Mouse (Mus musculus): Measurements from ENCODE around the gene Rimbp2. TPM values are rescaled to one million over a fixed set of nuclear protein-coding genes. Genes with fewer than 3 reads are reported as not detected.

Gene Rimbp2
- polyA plus RNA-seq, 1 experiment, result 32.0 TPM

DNA sequence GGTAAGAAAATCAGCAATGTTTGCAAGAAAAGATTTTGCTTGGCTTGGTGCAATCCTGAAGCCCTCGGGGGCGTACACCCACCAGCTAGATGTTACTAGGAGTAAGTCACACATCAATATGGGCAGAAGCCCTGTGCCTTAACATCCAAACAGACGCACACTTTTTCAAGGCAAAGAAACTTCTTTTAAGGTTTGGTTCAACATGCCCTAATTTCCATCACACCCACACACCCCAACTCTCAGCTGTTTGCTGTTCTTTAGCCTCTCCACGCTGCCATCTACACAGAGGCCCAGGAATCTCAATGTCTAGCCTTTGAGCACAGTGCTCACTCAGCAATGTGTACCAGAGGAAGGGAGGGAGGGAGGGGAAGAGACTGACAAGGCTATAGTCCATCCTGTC, 28.2 kb downstream of the Rimbp2 start:
- TF ChIP-seq POLR2A (IDR thresholded peaks at IDR 0.05; ENCODE audit: borderline replicate concordance, extremely low read depth, insufficient read depth, insufficient read length, poor library complexity, severe bottlenecking) (no peak), CTCF (IDR thresholded peaks at IDR 0.05; ENCODE audit: borderline replicate concordance, extremely low read depth, insufficient read depth, insufficient read length) (no peak)

DNA sequence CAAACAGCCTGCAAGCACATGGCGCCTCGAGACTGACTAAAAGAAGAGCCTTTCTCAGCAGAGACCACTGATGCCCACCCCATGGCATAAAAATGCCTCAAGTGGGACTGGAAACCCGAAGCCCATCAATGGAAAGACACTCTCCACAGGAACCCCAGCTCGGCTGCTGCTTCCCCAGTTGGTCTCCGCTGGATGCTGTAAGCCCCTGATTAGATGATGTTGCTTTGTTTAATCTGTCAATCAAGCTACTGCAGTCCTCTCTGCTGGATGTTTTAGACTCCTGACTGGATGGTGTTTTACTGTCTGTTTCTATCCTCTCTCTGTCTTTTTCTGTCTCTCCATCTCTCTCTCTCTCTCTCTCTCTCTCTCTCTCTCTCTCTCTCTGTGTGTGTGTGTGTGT, 33.2 kb downstream of the Rimbp2 start:
- peak; percentile 58 for DNase-seq (ENCODE audit: low read depth)
- no peak for TF ChIP-seq CTCF (IDR thresholded peaks at IDR 0.05; ENCODE audit: borderline replicate concordance, extremely low read depth, insufficient read depth, insufficient read length)
- TF ChIP-seq POLR2A (IDR thresholded peaks at IDR 0.05; ENCODE audit: borderline replicate concordance, extremely low read depth, insufficient read depth, insufficient read length, poor library complexity, severe bottlenecking), result no peak

More for the DNA sequence above, 28.2 kb downstream of the Rimbp2 start:
- DNase-seq (ENCODE audit: low read depth), result no peak

DNA sequence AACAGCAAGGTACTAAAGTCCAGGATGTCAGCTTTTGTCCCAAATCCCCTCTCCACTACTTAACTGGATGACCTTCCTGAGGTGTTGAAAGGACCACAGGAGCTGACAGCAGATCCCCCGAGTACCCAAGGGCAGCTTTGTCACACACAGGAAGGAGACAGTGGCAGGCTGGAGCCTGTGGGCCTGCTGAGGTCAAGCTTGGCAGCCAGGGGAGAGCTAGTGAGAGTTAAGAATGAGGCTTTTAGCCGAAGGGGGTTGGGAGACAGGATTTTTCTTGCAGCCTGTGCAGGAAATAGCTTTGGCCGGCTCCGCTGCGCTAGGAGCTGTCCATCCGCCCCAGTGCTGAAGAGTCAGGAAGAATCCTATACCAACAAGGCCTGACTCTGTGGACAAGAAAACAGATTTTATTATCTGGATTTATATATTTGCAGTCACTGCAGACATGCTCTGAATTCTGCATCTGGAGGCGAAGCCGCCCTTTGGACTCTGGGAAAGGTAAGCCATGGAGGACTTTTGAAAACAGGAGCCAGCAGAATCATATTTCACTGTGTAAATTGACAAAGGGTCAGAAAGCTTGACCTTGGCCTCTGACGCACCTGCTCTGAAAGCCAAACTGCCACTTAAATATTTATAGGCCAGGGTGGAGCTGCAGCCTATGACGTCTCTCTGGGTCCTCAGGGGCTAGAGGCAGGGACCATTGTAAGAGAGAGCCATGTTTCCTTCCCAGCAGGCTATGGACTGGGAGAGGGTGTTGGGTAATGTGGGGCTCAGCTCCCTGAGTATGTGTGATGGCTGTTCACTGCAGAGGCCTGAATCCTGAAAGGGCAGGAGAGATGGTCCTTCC, 35.9 kb downstream of the Rimbp2 start:
- peak; percentile 64 for DNase-seq (ENCODE audit: low read depth)
- TF ChIP-seq POLR2A (IDR thresholded peaks at IDR 0.05; ENCODE audit: borderline replicate concordance, extremely low read depth, insufficient read depth, insufficient read length, poor library complexity, severe bottlenecking) (no peak), CTCF (IDR thresholded peaks at IDR 0.05; ENCODE audit: borderline replicate concordance, extremely low read depth, insufficient read depth, insufficient read length) (no peak)

DNA sequence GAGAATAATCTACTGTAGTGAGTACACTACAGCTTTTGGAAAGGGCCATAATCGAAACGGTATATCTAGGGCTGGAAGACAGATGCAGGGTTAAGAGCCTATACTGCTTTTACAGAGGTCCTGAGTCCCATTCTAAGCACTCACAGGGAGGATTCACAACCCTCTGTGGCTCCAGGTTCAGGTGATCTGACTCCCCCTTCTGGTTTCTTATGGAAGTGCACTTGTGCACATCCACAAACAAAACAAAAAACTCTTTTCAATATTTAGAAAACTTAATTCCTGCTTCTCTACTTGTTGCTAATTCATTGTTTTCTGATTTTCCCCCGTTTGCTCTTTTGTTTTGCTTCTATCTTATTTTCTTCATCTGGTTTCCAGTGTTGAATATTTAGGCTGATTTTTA, 39.5 kb downstream of the Rimbp2 start:
- TF ChIP-seq CTCF (IDR thresholded peaks at IDR 0.05; ENCODE audit: borderline replicate concordance, extremely low read depth, insufficient read depth, insufficient read length) (peak; percentile 8; the same call in 1 of the 2 replicates), POLR2A (IDR thresholded peaks at IDR 0.05; ENCODE audit: borderline replicate concordance, extremely low read depth, insufficient read depth, insufficient read length, poor library complexity, severe bottlenecking) (no peak)

DNA sequence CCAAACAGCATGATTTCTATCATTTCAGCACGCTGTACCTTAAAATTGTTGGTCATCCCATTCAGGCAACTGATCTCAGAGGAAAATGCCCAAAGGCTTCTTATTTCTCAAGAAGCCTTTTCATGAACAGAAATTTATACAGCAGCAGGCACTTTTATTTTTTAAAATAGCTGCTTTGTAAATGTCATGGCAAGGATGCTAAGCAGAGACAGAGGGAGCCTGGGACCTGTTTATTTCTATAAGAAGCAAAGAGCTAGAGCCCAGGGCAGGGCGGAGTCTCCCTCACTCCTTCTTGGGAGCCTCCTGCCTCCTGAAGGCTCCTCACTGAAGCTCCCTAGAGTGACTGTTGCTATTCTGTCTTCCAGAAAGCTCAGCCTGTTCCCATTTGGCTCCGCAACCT, 40.9 kb downstream of the Rimbp2 start:
- DNase-seq (ENCODE audit: low read depth), result no peak
- TF ChIP-seq CTCF (IDR thresholded peaks at IDR 0.05; ENCODE audit: borderline replicate concordance, extremely low read depth, insufficient read depth, insufficient read length), result no peak
- no peak for TF ChIP-seq POLR2A (IDR thresholded peaks at IDR 0.05; ENCODE audit: borderline replicate concordance, extremely low read depth, insufficient read depth, insufficient read length, poor library complexity, severe bottlenecking)

More for the DNA sequence above, 39.5 kb downstream of the Rimbp2 start:
- no peak for DNase-seq (ENCODE audit: low read depth)

DNA sequence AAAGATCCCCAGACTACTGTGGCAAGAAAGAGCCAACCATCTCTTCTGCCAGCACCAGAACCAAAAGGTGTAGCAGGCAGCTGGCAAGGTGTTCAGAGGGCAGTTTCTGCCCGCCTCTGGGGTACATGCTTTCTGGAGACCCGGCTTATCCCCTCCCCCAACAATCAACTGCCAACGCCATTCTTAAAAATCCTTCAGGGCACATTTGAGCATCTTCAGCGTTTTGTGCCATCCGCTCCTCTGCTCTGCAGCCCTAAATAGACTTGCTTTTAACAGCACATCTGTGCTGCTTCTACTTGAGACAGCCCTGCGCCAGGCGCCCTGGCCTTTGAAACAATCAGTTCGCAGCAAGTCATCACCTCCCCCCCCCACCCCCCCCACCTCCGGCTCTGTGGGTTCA, 41.7 kb downstream of the Rimbp2 start:
- no peak for DNase-seq (ENCODE audit: low read depth)
- no peak for TF ChIP-seq POLR2A (IDR thresholded peaks at IDR 0.05; ENCODE audit: borderline replicate concordance, extremely low read depth, insufficient read depth, insufficient read length, poor library complexity, severe bottlenecking)
- no peak for TF ChIP-seq CTCF (IDR thresholded peaks at IDR 0.05; ENCODE audit: borderline replicate concordance, extremely low read depth, insufficient read depth, insufficient read length)

DNA sequence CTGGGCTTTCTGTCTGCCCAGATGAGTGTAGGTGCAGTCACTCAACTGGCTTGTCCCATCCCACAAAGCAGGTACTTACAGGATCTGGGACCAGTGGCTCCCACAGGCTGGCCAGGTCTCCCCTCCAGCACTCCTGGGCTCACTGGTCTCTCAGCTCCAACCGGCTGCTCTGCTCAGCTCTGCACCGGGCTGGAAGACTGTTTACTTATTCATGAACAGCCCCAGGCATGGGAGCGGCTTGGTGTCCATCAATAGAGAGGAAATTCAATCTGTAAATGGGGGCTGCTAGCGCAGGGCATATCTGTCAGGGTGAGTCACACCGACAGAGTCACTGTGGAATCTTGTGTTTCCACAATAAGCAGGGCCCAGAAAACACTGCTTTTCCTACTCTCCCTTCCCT, 49.2 kb downstream of the Rimbp2 start:
- DNase-seq (ENCODE audit: low read depth), result peak; percentile 59
- no peak for TF ChIP-seq CTCF (IDR thresholded peaks at IDR 0.05; ENCODE audit: borderline replicate concordance, extremely low read depth, insufficient read depth, insufficient read length)
- no peak for TF ChIP-seq POLR2A (IDR thresholded peaks at IDR 0.05; ENCODE audit: borderline replicate concordance, extremely low read depth, insufficient read depth, insufficient read length, poor library complexity, severe bottlenecking)

DNA sequence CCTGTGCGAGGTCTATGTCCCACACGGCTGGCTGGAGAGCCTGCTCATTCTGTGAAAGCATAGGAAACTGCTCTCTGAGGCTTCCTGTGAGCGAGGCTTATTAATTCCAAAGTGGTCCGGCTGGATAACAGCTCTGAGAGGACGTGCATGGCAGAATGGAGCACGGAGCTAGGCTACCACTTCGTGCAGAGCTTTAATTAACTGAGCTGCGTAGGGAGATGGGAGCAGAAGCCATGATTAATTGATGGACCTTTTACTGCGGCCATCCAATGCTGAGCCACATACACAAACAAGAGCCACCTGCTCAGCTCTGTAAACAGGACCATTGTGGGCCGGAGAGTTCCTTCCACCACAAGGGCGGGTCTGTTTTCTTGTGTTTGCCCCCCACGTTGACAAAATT, 50.2 kb downstream of the Rimbp2 start:
- peak; percentile 74 for DNase-seq (ENCODE audit: low read depth)
- TF ChIP-seq POLR2A (IDR thresholded peaks at IDR 0.05; ENCODE audit: borderline replicate concordance, extremely low read depth, insufficient read depth, insufficient read length, poor library complexity, severe bottlenecking) (no peak), CTCF (IDR thresholded peaks at IDR 0.05; ENCODE audit: borderline replicate concordance, extremely low read depth, insufficient read depth, insufficient read length) (no peak)

DNA sequence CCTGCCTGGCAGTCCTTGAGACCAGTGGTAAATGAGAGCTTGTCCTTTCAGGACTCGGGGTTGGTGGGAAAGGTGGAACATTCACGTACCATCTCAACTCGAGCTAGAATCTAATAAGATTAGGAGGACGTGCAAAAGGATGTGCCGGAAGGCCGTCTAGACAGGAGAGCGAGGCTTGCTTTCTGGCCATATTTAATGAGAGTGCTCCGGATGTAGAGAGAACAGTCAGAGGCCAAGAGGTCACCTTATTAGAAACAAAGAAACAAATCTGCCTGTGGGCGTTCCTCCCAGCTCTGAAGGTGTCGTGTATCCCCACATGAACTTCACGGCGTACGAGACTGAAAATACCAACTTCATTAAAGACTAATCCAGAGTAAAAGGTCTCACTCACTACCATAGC, 53.3 kb downstream of the Rimbp2 start:
- TF ChIP-seq CTCF (IDR thresholded peaks at IDR 0.05; ENCODE audit: borderline replicate concordance, extremely low read depth, insufficient read depth, insufficient read length), result no peak
- no peak for TF ChIP-seq POLR2A (IDR thresholded peaks at IDR 0.05; ENCODE audit: borderline replicate concordance, extremely low read depth, insufficient read depth, insufficient read length, poor library complexity, severe bottlenecking)
- no peak for DNase-seq (ENCODE audit: low read depth)

DNA sequence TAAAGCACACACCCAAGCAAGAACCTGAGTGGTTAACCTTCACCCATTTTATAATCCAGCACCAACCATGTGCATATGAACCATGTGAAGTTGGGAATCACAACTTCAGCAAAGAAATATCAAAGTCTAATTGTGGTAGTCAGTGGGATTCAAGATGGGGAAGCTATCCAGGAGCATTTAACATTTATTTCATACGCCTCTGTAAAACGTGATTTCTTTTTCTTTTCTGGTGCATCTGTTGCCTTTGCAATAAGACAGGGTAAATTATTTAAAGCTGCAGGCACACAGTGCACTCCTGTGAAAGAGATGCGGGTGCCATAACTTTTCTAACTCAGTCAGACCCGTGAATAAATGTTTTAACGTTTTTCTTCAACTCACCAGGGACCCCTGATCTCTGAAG, 58.4 kb downstream of the Rimbp2 start:
- no peak for TF ChIP-seq POLR2A (IDR thresholded peaks at IDR 0.05; ENCODE audit: borderline replicate concordance, extremely low read depth, insufficient read depth, insufficient read length, poor library complexity, severe bottlenecking)
- no peak for TF ChIP-seq CTCF (IDR thresholded peaks at IDR 0.05; ENCODE audit: borderline replicate concordance, extremely low read depth, insufficient read depth, insufficient read length)
- no peak for DNase-seq (ENCODE audit: low read depth)

DNA sequence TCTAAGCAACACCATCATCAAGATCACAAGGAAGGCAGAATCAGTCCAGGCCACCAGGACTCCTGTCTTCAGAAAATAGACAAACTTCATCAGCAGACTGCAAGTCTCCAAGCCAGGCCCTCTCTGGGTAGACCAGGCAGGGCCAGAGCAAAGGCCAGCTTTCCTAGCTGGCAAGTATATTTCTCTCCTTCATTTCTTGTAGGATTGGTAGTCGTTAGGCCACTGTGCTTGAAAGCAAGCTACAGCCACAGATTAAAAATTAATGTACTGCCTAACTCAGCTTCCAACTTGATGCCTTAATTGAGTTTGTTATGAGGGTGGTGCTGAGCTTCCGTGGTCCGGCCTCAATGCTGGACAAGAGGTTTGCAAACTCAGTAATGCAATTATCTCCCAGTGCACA, 65.7 kb downstream of the Rimbp2 start:
- TF ChIP-seq CTCF (IDR thresholded peaks at IDR 0.05; ENCODE audit: borderline replicate concordance, extremely low read depth, insufficient read depth, insufficient read length), result no peak
- no peak for TF ChIP-seq POLR2A (IDR thresholded peaks at IDR 0.05; ENCODE audit: borderline replicate concordance, extremely low read depth, insufficient read depth, insufficient read length, poor library complexity, severe bottlenecking)
- DNase-seq (ENCODE audit: low read depth), result no peak

DNA sequence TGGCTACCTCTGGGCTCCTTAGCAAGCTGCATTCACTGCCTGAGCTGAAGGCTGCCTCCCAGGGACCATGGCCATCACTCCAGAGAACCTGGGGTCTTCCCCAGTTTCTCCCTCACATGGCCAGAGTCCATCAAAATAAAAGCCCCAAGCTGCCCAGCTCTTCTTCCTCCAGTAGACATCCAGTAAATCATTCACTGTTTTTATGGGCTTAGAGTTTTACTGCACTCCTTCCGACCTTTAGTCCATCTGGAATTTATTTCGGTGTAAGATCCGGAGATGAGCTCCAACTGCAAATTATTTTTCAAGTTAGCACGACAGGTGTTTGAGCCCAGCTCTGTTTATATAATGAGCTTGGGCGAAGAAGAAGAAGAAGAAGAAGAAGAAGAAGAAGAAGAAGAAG, 69.0 kb downstream of the Rimbp2 start:
- DNase-seq (ENCODE audit: low read depth), result no peak
- no peak for TF ChIP-seq CTCF (IDR thresholded peaks at IDR 0.05; ENCODE audit: borderline replicate concordance, extremely low read depth, insufficient read depth, insufficient read length)
- no peak for TF ChIP-seq POLR2A (IDR thresholded peaks at IDR 0.05; ENCODE audit: borderline replicate concordance, extremely low read depth, insufficient read depth, insufficient read length, poor library complexity, severe bottlenecking)
